Mouse (Mus musculus): ENCODE measurements around the gene Olfr600. TPM values are rescaled to one million over a fixed set of nuclear protein-coding genes. Genes with fewer than 3 reads are reported as not detected.

Olfr600 gene
- polyA plus RNA-seq, 1 experiment from 2014 or later, result not detected

Other genes with a start within 250 kb of the Olfr600 start
- not detected in 2 replicates for gene Olfr586, start 224.0 kb downstream of the Olfr600 start, polyA plus RNA-seq (2014; fragmentation: Nextera tagmentation; extraction: Ambion mirVana)
- not detected in 2 replicates for gene Olfr588-ps1, start 208.8 kb downstream of the Olfr600 start, polyA plus RNA-seq (2014; fragmentation: Nextera tagmentation; extraction: Ambion mirVana)
- not detected in 2 replicates for gene Olfr589, start 193.3 kb downstream of the Olfr600 start, polyA plus RNA-seq (2014; fragmentation: Nextera tagmentation; extraction: Ambion mirVana)
- not detected in 2 replicates for gene Olfr591, start 171.3 kb downstream of the Olfr600 start, polyA plus RNA-seq (2014; fragmentation: Nextera tagmentation; extraction: Ambion mirVana)
- gene Olfr592, start 164.9 kb downstream of the Olfr600 start, polyA plus RNA-seq (2014; fragmentation: Nextera tagmentation; extraction: Ambion mirVana), result not detected in 2 replicates
- gene Olfr593, start 137.8 kb downstream of the Olfr600 start, polyA plus RNA-seq (2014; fragmentation: Nextera tagmentation; extraction: Ambion mirVana), result not detected in 2 replicates
- not detected in 2 replicates for gene Olfr594, start 132.7 kb downstream of the Olfr600 start, polyA plus RNA-seq (2014; fragmentation: Nextera tagmentation; extraction: Ambion mirVana)
- not detected in 2 replicates for gene Usp17ld, start 97.2 kb downstream of the Olfr600 start, polyA plus RNA-seq (2014; fragmentation: Nextera tagmentation; extraction: Ambion mirVana)
- not detected in 2 replicates for gene Olfr596, start 44.0 kb downstream of the Olfr600 start, polyA plus RNA-seq (2014; fragmentation: Nextera tagmentation; extraction: Ambion mirVana)
- not detected in 2 replicates for gene Olfr597, start 33.4 kb downstream of the Olfr600 start, polyA plus RNA-seq (2014; fragmentation: Nextera tagmentation; extraction: Ambion mirVana)
- not detected in 2 replicates for gene Olfr598, start 26.1 kb downstream of the Olfr600 start, polyA plus RNA-seq (2014; fragmentation: Nextera tagmentation; extraction: Ambion mirVana)
- not detected in 2 replicates for gene Olfr599, start 13.8 kb downstream of the Olfr600 start, polyA plus RNA-seq (2014; fragmentation: Nextera tagmentation; extraction: Ambion mirVana)
- not detected in 2 replicates for gene Olfr601, start 13.0 kb upstream of the Olfr600 start, polyA plus RNA-seq (2014; fragmentation: Nextera tagmentation; extraction: Ambion mirVana)
- gene Olfr603, start 36.5 kb upstream of the Olfr600 start, polyA plus RNA-seq (2014; fragmentation: Nextera tagmentation; extraction: Ambion mirVana), result not detected in 2 replicates
- gene Usp17lc, start 65.4 kb upstream of the Olfr600 start, polyA plus RNA-seq (2014; fragmentation: Nextera tagmentation; extraction: Ambion mirVana), result not detected in 2 replicates
- not detected in 2 replicates for gene Olfr605, start 95.8 kb upstream of the Olfr600 start, polyA plus RNA-seq (2014; fragmentation: Nextera tagmentation; extraction: Ambion mirVana)
- not detected in 2 replicates for gene Olfr606, start 99.4 kb upstream of the Olfr600 start, polyA plus RNA-seq (2014; fragmentation: Nextera tagmentation; extraction: Ambion mirVana)
- gene Olfr607, start 114.5 kb upstream of the Olfr600 start, polyA plus RNA-seq (2014; fragmentation: Nextera tagmentation; extraction: Ambion mirVana), result not detected in 2 replicates
- not detected in 2 replicates for gene Olfr608, start 120.2 kb upstream of the Olfr600 start, polyA plus RNA-seq (2014; fragmentation: Nextera tagmentation; extraction: Ambion mirVana)
- gene Olfr609, start 148.4 kb upstream of the Olfr600 start, polyA plus RNA-seq (2014; fragmentation: Nextera tagmentation; extraction: Ambion mirVana), result not detected in 2 replicates
- not detected in 2 replicates for gene Olfr610, start 162.5 kb upstream of the Olfr600 start, polyA plus RNA-seq (2014; fragmentation: Nextera tagmentation; extraction: Ambion mirVana)
- gene Olfr611, start 171.2 kb upstream of the Olfr600 start, polyA plus RNA-seq (2014; fragmentation: Nextera tagmentation; extraction: Ambion mirVana), result not detected in 2 replicates
- not detected in 2 replicates for gene Olfr612, start 193.0 kb upstream of the Olfr600 start, polyA plus RNA-seq (2014; fragmentation: Nextera tagmentation; extraction: Ambion mirVana)
- gene Olfr613, start 198.4 kb upstream of the Olfr600 start, polyA plus RNA-seq (2014; fragmentation: Nextera tagmentation; extraction: Ambion mirVana), result not detected in 2 replicates
- not detected in 2 replicates for gene Olfr615, start 206.4 kb upstream of the Olfr600 start, polyA plus RNA-seq (2014; fragmentation: Nextera tagmentation; extraction: Ambion mirVana)
- not detected in 2 replicates for gene Olfr616, start 219.5 kb upstream of the Olfr600 start, polyA plus RNA-seq (2014; fragmentation: Nextera tagmentation; extraction: Ambion mirVana)
- gene Olfr617, start 223.4 kb upstream of the Olfr600 start, polyA plus RNA-seq (2014; fragmentation: Nextera tagmentation; extraction: Ambion mirVana), result not detected in 2 replicates
- not detected in 2 replicates for gene Olfr618, start 240.4 kb upstream of the Olfr600 start, polyA plus RNA-seq (2014; fragmentation: Nextera tagmentation; extraction: Ambion mirVana)